Mouse (Mus musculus): ENCODE data around the gene Zbtb5. TPM values are rescaled to one million over a fixed set of nuclear protein-coding genes. Genes with fewer than 3 reads are reported as not detected.

Gene Zbtb5
- total and polyA plus RNA-seq, 3 experiments: 2.6 to 9.8 (median 9.7) TPM

GRCm38 (mm10) chr4:44970056-44970455 is 42.2 kb downstream of the Zbtb5 start:
- DNase-seq (ENCODE audit: low spot score) (no peak), ATAC-seq (ENCODE audit: extremely low read depth, insufficient number of reproducible peaks, low FRiP score, poor library complexity, severe bottlenecking) (no peak)
- peaks cover 27% of the 10 kb centered on the region for H3K27me3 ChIP-seq (ENCODE audit: insufficient read depth, low read length)
- peaks cover 2% of the 10 kb centered on the region; the same call in 1 of the 2 replicates for H3K9me3 ChIP-seq (replicated peaks)
- H3K4me1 ChIP-seq (ENCODE audit: insufficient read depth, low read depth, low read length): peaks cover 64% of the 10 kb centered on the region
- TF ChIP-seq CTCF (IDR thresholded peaks at IDR 0.05; ENCODE audit: low read depth, low read length): no peak
- no peak for TF ChIP-seq GATA2 (IDR thresholded peaks at IDR 0.05; ENCODE audit: borderline replicate concordance, low read depth, low read length)
- no peak for TF ChIP-seq TAL1 (conservative IDR thresholded peaks at IDR 0.05; ENCODE audit: low read depth, low read length)
- no peak for TF ChIP-seq POLR2AphosphoS5 (IDR thresholded peaks at IDR 0.05; ENCODE audit: insufficient replicate concordance, low read depth, low read length)
- no peak for TF ChIP-seq GATA1 (IDR thresholded peaks at IDR 0.05; ENCODE audit: borderline replicate concordance, low read length)
- no peaks in the 10 kb centered on the region for H3K36me3 ChIP-seq (replicated peaks)
- no peak overlapping the region for H3K4me3 ChIP-seq (ENCODE audit: low read depth, low read length)

- Histone ChIP-seq H3K4me3 (ENCODE audit: low read depth, low read length) (0 out of 2 replicates have a peak overlapping the region, but pooled peaks have one; percentile 3), H3K9me3 (replicated peaks) (peaks cover 4% of the 10 kb centered on the region), H3K36me3 (replicated peaks) (no peaks in the 10 kb centered on the region), H3K4me1 (ENCODE audit: insufficient read depth, low read depth, low read length) (peaks cover 73% of the 10 kb centered on the region), H3K27me3 (ENCODE audit: insufficient read depth, low read length) (peaks cover 27% of the 10 kb centered on the region)
- DNase-seq (ENCODE audit: low spot score) (no peak), ATAC-seq (ENCODE audit: extremely low read depth, insufficient number of reproducible peaks, low FRiP score, poor library complexity, severe bottlenecking) (no peak)
- TF ChIP-seq POLR2AphosphoS5 (IDR thresholded peaks at IDR 0.05; ENCODE audit: insufficient replicate concordance, low read depth, low read length) (no peak), GATA1 (IDR thresholded peaks at IDR 0.05; ENCODE audit: borderline replicate concordance, low read length) (no peak), CTCF (IDR thresholded peaks at IDR 0.05; ENCODE audit: low read depth, low read length) (no peak), TAL1 (conservative IDR thresholded peaks at IDR 0.05; ENCODE audit: low read depth, low read length) (no peak), GATA2 (IDR thresholded peaks at IDR 0.05; ENCODE audit: borderline replicate concordance, low read depth, low read length) (no peak)
These were observed 44.8 kb downstream of the Zbtb5 start for GRCm38 (mm10) chr4:44967402-44967801.

- H3K4me1 ChIP-seq (ENCODE audit: insufficient read depth, low read depth, low read length): peaks cover 80% of the 10 kb centered on the region
- no peak for DNase-seq (ENCODE audit: low spot score)
- no peak for ATAC-seq (ENCODE audit: extremely low read depth, insufficient number of reproducible peaks, low FRiP score, poor library complexity, severe bottlenecking)
- peaks cover 24% of the 10 kb centered on the region for H3K27me3 ChIP-seq (ENCODE audit: insufficient read depth, low read length)
- no peak overlapping the region for H3K4me3 ChIP-seq (ENCODE audit: low read depth, low read length)
- no peak for TF ChIP-seq GATA1 (IDR thresholded peaks at IDR 0.05; ENCODE audit: borderline replicate concordance, low read length)
- no peak for TF ChIP-seq TAL1 (conservative IDR thresholded peaks at IDR 0.05; ENCODE audit: low read depth, low read length)
- TF ChIP-seq POLR2AphosphoS5 (IDR thresholded peaks at IDR 0.05; ENCODE audit: insufficient replicate concordance, low read depth, low read length): no peak
- TF ChIP-seq GATA2 (IDR thresholded peaks at IDR 0.05; ENCODE audit: borderline replicate concordance, low read depth, low read length): no peak
- TF ChIP-seq CTCF (IDR thresholded peaks at IDR 0.05; ENCODE audit: low read depth, low read length): no peak
- peaks cover 4% of the 10 kb centered on the region for H3K9me3 ChIP-seq (replicated peaks)
- no peaks in the 10 kb centered on the region for H3K36me3 ChIP-seq (replicated peaks)
These were observed 46.5 kb downstream of the Zbtb5 start for GRCm38 (mm10) chr4:44965736-44966135.

GRCm38 (mm10) chr4:44965175-44965574 is 47.0 kb downstream of the Zbtb5 start:
- Histone ChIP-seq H3K4me3 (ENCODE audit: low read depth, low read length) (no peak overlapping the region), H3K27me3 (ENCODE audit: insufficient read depth, low read length) (peaks cover 24% of the 10 kb centered on the region), H3K4me1 (ENCODE audit: insufficient read depth, low read depth, low read length) (peaks cover 79% of the 10 kb centered on the region), H3K36me3 (replicated peaks) (no peaks in the 10 kb centered on the region), H3K9me3 (replicated peaks) (peaks cover 4% of the 10 kb centered on the region)
- ATAC-seq (ENCODE audit: extremely low read depth, insufficient number of reproducible peaks, low FRiP score, poor library complexity, severe bottlenecking): no peak
- TF ChIP-seq TAL1 (conservative IDR thresholded peaks at IDR 0.05; ENCODE audit: low read depth, low read length): no peak
- TF ChIP-seq CTCF (IDR thresholded peaks at IDR 0.05; ENCODE audit: low read depth, low read length): no peak
- no peak for TF ChIP-seq GATA2 (IDR thresholded peaks at IDR 0.05; ENCODE audit: borderline replicate concordance, low read depth, low read length)
- no peak for TF ChIP-seq POLR2AphosphoS5 (IDR thresholded peaks at IDR 0.05; ENCODE audit: insufficient replicate concordance, low read depth, low read length)
- TF ChIP-seq GATA1 (IDR thresholded peaks at IDR 0.05; ENCODE audit: borderline replicate concordance, low read length): no peak
- no peak for DNase-seq (ENCODE audit: low spot score)

- Histone ChIP-seq H3K4me3 (ENCODE audit: low read depth, low read length) (peak overlapping the region; percentile 60; the same call in 1 of the 2 replicates), H3K4me1 (ENCODE audit: insufficient read depth, low read depth, low read length) (peaks cover 77% of the 10 kb centered on the region), H3K36me3 (replicated peaks) (no peaks in the 10 kb centered on the region), H3K27me3 (ENCODE audit: insufficient read depth, low read length) (peaks cover 8% of the 10 kb centered on the region), H3K9me3 (replicated peaks) (peaks cover 4% of the 10 kb centered on the region)
- TF ChIP-seq GATA2 (IDR thresholded peaks at IDR 0.05; ENCODE audit: borderline replicate concordance, low read depth, low read length) (no peak), TAL1 (conservative IDR thresholded peaks at IDR 0.05; ENCODE audit: low read depth, low read length) (no peak), CTCF (IDR thresholded peaks at IDR 0.05; ENCODE audit: low read depth, low read length) (no peak), POLR2AphosphoS5 (IDR thresholded peaks at IDR 0.05; ENCODE audit: insufficient replicate concordance, low read depth, low read length) (no peak), GATA1 (IDR thresholded peaks at IDR 0.05; ENCODE audit: borderline replicate concordance, low read length) (no peak)
- ATAC-seq (ENCODE audit: extremely low read depth, insufficient number of reproducible peaks, low FRiP score, poor library complexity, severe bottlenecking) (no peak), DNase-seq (ENCODE audit: low spot score) (peak; percentile 37)
These were observed 49.1 kb downstream of the Zbtb5 start for GRCm38 (mm10) chr4:44963156-44963555.

DNA sequence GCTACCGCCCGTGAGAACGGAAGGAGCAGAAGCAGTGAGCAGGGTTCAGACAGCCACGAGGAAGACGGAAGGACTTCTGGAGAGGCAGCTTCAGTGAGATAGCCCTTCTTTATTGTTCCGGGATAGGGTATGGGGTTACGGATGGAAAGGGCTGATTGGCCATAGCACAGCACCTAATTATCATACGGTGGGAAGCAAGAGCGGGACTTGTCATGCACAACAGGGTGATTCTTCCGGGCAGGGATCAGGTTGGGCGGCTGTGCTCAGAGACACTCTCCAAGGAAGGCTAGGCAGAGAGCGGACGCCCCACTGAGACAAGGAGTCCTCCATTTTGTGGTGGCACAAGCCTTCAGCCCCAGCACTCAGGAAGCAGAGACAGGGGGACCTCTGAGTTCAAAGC is 53.0 kb downstream of the Zbtb5 start:
- Histone ChIP-seq H3K27me3 (ENCODE audit: insufficient read depth, low read length) (no peaks in the 10 kb centered on the region), H3K4me1 (ENCODE audit: insufficient read depth, low read depth, low read length) (peaks cover 51% of the 10 kb centered on the region), H3K9me3 (replicated peaks) (peaks cover 4% of the 10 kb centered on the region), H3K36me3 (replicated peaks) (no peaks in the 10 kb centered on the region), H3K4me3 (ENCODE audit: low read depth, low read length) (no peak overlapping the region)
- DNase-seq (ENCODE audit: low spot score) (no peak), ATAC-seq (ENCODE audit: extremely low read depth, insufficient number of reproducible peaks, low FRiP score, poor library complexity, severe bottlenecking) (no peak)
- TF ChIP-seq POLR2AphosphoS5 (IDR thresholded peaks at IDR 0.05; ENCODE audit: insufficient replicate concordance, low read depth, low read length) (no peak), GATA2 (IDR thresholded peaks at IDR 0.05; ENCODE audit: borderline replicate concordance, low read depth, low read length) (no peak), TAL1 (conservative IDR thresholded peaks at IDR 0.05; ENCODE audit: low read depth, low read length) (no peak), CTCF (IDR thresholded peaks at IDR 0.05; ENCODE audit: low read depth, low read length) (no peak), GATA1 (IDR thresholded peaks at IDR 0.05; ENCODE audit: borderline replicate concordance, low read length) (no peak)
